In genomic region chr11:120281197-120281596, GRCm38 (mm10) we compare ENCODE assay signal across 9 mouse cellular contexts. TPM values are rescaled to one million over a fixed set of nuclear protein-coding genes. Genes with fewer than 3 reads are reported as not detected.
DNase-seq lines count a peak whose midpoint lies in the region; ATAC-seq lines count a peak whose summit lies in the region.
"Had no signal": no experiment of that assay in that cellular context is flagged by ENCODE, and none has a peak within 500 bp of the region (broad histone marks: within the 10 kb centered on the region; RNA-seq: fewer than 3 reads in every experiment).

No protein-coding gene starts in this region.

- peak overlapping the region; percentile 65 for H3K27ac ChIP-seq in kidney, embryonic 15.5 days
- peak overlapping the region; percentile 82 for H3K27ac ChIP-seq in midbrain, embryonic 13.5 days

- no peak for ATAC-seq in kidney, embryonic 15.5 days (replicated peaks; ENCODE audit: low FRiP score)
- ATAC-seq in midbrain, embryonic 13.5 days = no peak
- ATAC-seq: CD4-positive, CD25-positive, alpha-beta regulatory T cell, adult 4 months had no signal

- no peaks in the 10 kb centered on the region for H3K27me3 ChIP-seq in kidney, embryonic 15.5 days
- H3K27me3 ChIP-seq in midbrain, embryonic 13.5 days = no peaks in the 10 kb centered on the region

- intact Hi-C loops in heart, postnatal 25 days (cut with DNase I) = no loop called here

- peaks cover 41% of the 10 kb centered on the region for H3K4me1 ChIP-seq in kidney, embryonic 15.5 days
- H3K4me1 ChIP-seq in midbrain, embryonic 13.5 days (replicated peaks) = peaks cover 28% of the 10 kb centered on the region

- WGBS in kidney, embryonic 15.5 days = 72% methylated on average over 3 of the region's 3 CpGs
- WGBS in midbrain, embryonic 13.5 days = 85% methylated on average over 3 of the region's 3 CpGs

- no peak overlapping the region for H3K4me2 ChIP-seq in kidney, embryonic 15.5 days
- no peak overlapping the region for H3K4me2 ChIP-seq in midbrain, embryonic 13.5 days (replicated peaks)

- DNase-seq in heart, adult 11 months = peak; percentile 98
- DNase-seq in heart, postnatal 25 days (ENCODE audit: low spot score) = no peak
- DNase-seq in heart, adult 9 months (ENCODE audit: low spot score in 2 of 2) = peak; percentile 51 to 76
- no peak for DNase-seq in layer of hippocampus, adult 18-20 months (ENCODE audit: low spot score in 2 of 2)
- DNase-seq in urinary bladder, postnatal 25 days (ENCODE audit: low spot score) = no peak
- DNase-seq in B cell, adult 2 months = no peak

- H3K9me3 ChIP-seq in kidney, embryonic 15.5 days (replicated peaks) = no peaks in the 10 kb centered on the region
- H3K9me3 ChIP-seq in midbrain, embryonic 13.5 days = no peaks in the 10 kb centered on the region

- peaks cover 95% of the 10 kb centered on the region for H3K36me3 ChIP-seq in kidney, embryonic 15.5 days
- H3K36me3 ChIP-seq in midbrain, embryonic 13.5 days = peaks cover 97% of the 10 kb centered on the region

- no peak overlapping the region for H3K4me3 ChIP-seq in kidney, embryonic 15.5 days (replicated peaks)
- no peak overlapping the region for H3K4me3 ChIP-seq in midbrain, embryonic 13.5 days (replicated peaks)

- H3K9ac ChIP-seq in kidney, embryonic 15.5 days = no peak overlapping the region
- H3K9ac ChIP-seq in midbrain, embryonic 13.5 days (replicated peaks) = no peak overlapping the region

RNA-seq across cellular contexts. Expression of gene Bahcc1, which starts 48.5 kb away (rescaled TPM):
- 1 to 10 TPM; 7.8 to 8.3 TPM for total RNA-seq in heart, postnatal 25 days (2021)
- polyA plus RNA-seq in kidney, embryonic 15.5 days (2015; fragmentation: Nextera tagmentation; extraction: Ambion mirVana) = 11.8 and 14.1 TPM in 2 replicates
- polyA plus RNA-seq in midbrain, embryonic 13.5 days (2015; fragmentation: Nextera tagmentation; extraction: Ambion mirVana) = 17.4 and 19.5 TPM in 2 replicates
- 10 to 100 TPM; 17.6 to 19.0 TPM for total RNA-seq in layer of hippocampus, adult 18-20 months (2021)
- polyA plus RNA-seq: CD4-positive, CD25-positive, alpha-beta regulatory T cell, adult 4 months had no signal

Comparison
In these comparisons a context has a peak if more than half of its experiments do, and no peak if none do; other contexts are left out.
1. DNase-seq: peak in heart, adult 11 months (single experiment) and heart, adult 9 months (2 of 2); none in heart, postnatal 25 days (single experiment), layer of hippocampus, adult 18-20 months (0 of 2), urinary bladder, postnatal 25 days (single experiment) and B cell, adult 2 months (0 of 2).